Mouse (Mus musculus): ENCODE data around the gene Dusp7.
A peak's percentile ranks its signal among the peaks of the same experiment; 100 is the strongest.

Gene Dusp7

GRCm38 (mm10) chr9:106392828-106393527, 24.5 kb downstream of the Dusp7 start:
- DNase-seq (ENCODE audit: low spot score) = no peak

DNA sequence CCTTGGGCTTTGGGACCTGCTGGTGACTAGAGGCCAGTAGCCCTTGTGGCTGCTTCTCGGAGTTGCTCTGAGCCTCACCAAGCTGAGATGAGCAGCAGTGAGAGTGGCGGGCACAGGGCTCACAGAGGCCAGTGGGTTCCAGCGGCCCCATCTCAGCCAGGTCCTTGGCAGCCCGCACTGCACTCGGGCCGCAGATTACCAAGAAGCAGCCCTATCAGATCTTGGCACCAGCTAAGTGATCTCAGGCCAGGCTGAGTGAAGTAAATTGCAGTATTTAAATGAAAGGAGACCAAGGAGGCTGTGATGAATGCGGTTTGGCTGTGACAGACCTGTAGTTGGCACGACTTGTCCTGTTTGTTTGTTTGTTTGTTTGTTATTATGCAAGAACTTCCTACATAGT, 25.1 kb downstream of the Dusp7 start:
- DNase-seq (ENCODE audit: low spot score) = no peak

DNA sequence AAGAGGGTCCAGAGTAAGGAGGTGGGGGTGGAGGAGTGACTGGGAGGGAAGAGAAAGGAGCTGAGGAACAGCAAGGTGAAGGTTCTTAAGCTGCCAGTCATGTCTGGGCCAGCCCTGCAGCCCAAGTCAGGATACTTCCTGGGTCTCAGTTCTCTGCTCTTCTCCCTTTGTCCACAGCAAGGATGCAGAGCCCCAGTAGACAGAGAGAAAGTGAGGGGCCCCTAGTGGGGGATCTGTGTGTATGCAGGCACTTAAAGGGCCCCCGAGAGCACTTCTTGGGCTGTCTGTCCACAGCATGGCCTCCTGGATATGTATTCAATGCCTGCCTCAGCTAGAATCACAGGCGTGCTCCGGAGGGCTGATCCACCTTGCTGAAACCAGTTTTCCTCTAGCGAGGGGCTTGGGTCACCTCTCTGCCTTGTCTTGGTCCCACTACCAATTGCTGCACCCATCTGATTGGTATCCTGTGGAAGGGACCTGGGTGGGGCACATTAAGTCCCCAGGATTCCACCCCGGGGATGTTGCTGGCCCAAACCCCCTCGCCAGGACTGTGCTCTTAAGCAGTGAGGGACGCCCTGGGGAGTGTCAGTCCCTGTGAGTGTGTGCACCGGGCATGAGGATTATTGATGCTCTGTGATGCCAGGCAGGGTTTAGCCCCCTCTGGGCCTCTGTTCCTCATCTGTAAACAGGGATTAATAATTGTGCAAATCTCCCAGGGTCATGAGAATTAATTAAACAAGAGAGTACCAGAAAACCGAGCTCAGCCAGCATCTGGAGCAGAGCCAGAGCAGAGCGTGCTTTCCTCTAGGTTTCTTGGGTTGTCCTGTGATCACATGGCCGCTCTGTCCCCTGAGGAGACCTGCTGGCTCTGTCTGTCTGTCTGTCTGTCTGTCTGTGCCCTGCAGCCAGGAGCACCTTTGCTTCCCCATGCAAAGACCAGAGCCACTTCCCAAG, 26.5 kb downstream of the Dusp7 start:
- DNase-seq (ENCODE audit: low spot score) = no peak

DNA sequence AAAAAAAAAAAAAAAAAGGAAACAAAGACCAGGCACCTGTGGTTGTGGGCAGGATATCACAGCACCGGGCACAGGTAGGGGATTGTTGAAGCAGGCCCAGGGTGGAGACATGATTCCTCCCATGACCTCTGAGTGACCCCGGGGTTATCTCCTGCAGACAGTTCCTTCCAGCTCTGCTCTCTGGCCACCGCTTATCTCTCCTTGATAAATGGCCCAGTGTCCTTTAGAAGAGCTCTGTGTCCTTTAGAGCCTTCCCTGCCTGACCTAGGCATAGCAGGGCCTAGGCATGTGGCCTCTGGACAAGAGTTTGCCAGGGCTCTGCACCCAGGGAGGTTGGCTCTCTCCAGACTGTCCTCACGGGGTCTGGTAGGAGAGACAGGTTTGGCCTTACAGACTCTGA, 29.3 kb downstream of the Dusp7 start:
- DNase-seq (ENCODE audit: low spot score) = no peak

- DNase-seq (ENCODE audit: low spot score) = no peak
These were observed 30.4 kb downstream of the Dusp7 start for GRCm38 (mm10) chr9:106398667-106399311.

GRCm38 (mm10) chr9:106399808-106400207, 31.4 kb downstream of the Dusp7 start:
- DNase-seq (ENCODE audit: low spot score) = no peak

GRCm38 (mm10) chr9:106402149-106402548, 33.7 kb downstream of the Dusp7 start:
- DNase-seq (ENCODE audit: low spot score) = no peak

GRCm38 (mm10) chr9:106402607-106403375, 34.4 kb downstream of the Dusp7 start:
- no peak for DNase-seq (ENCODE audit: low spot score)

GRCm38 (mm10) chr9:106405275-106405674, 36.8 kb downstream of the Dusp7 start:
- DNase-seq (ENCODE audit: low spot score) = no peak

- no peak for DNase-seq (ENCODE audit: low spot score)
These were observed 38.1 kb downstream of the Dusp7 start for GRCm38 (mm10) chr9:106406443-106407078.

DNA sequence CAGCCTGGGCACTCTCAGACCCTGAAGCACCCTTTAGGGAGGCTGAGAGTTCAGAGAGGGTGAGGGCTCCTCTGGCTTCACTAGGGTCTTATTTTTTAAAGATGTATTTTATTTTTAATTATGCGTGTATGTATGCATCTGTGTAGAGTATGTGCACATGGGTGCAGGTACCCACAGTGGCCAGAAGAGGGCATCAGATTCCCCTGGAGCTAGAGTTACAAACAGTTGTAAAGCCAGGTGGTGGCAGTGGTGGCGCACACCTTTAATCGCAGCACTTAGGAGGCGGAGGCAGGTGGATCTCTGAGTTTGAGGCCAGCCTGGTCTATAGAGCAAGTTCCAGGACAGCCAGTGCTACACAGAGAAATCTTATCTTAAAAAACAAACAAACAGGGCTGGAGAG, 40.7 kb downstream of the Dusp7 start:
- DNase-seq (ENCODE audit: low spot score) = no peak

GRCm38 (mm10) chr9:106410086-106410650, 41.7 kb downstream of the Dusp7 start:
- no peak for DNase-seq (ENCODE audit: low spot score)

DNA sequence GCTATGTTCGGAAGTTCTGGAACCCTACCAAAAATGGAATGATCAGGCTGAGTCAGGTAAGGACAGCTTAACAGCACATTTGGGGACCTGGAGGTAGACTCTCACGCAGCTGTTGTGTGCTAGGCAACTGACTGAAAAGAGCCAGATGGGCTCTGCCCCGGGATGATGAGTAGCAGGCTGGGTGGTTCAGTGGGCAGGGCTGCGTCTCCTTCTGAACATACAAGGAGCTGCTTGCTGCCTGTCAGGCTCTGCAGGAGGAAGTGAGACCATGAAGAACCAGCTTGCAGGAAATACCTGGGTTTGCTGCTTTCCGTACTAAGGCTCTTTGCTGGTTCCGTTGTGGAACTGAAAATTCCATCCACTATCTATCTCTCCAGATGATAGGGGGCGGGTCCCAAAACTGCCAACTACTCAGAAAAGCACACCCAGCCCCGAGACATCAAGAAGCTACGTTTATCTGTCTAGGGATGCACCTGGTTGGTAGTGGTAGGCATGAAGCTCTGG, 42.7 kb downstream of the Dusp7 start:
- DNase-seq (ENCODE audit: low spot score) = no peak

GRCm38 (mm10) chr9:106411729-106412128, 43.3 kb downstream of the Dusp7 start:
- no peak for DNase-seq (ENCODE audit: low spot score)

GRCm38 (mm10) chr9:106412210-106412609, 43.8 kb downstream of the Dusp7 start:
- DNase-seq (ENCODE audit: low spot score) = no peak

- no peak for DNase-seq (ENCODE audit: low spot score)
These were observed 45.2 kb downstream of the Dusp7 start for GRCm38 (mm10) chr9:106413606-106414005.

DNA sequence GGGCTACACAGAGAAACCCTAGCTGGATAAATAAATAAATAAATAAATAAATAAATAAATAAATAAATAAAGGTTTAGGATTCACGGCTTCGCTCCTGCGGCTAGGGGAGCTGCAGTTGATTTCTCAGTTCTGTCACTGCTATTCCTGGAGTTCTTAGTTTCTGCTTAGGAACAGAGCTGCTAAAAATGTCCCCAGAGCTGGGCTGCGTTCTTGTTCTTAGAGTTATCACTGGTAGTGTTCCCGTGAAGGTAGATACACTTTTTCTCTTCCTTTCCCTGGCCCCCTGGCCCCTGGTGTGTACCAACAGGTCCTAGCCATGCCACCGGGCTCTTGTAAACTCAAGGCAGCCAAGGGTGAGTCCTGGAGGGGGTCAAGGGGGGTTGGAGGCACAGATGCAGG, 48.4 kb downstream of the Dusp7 start:
- DNase-seq (ENCODE audit: low spot score) = no peak

DNA sequence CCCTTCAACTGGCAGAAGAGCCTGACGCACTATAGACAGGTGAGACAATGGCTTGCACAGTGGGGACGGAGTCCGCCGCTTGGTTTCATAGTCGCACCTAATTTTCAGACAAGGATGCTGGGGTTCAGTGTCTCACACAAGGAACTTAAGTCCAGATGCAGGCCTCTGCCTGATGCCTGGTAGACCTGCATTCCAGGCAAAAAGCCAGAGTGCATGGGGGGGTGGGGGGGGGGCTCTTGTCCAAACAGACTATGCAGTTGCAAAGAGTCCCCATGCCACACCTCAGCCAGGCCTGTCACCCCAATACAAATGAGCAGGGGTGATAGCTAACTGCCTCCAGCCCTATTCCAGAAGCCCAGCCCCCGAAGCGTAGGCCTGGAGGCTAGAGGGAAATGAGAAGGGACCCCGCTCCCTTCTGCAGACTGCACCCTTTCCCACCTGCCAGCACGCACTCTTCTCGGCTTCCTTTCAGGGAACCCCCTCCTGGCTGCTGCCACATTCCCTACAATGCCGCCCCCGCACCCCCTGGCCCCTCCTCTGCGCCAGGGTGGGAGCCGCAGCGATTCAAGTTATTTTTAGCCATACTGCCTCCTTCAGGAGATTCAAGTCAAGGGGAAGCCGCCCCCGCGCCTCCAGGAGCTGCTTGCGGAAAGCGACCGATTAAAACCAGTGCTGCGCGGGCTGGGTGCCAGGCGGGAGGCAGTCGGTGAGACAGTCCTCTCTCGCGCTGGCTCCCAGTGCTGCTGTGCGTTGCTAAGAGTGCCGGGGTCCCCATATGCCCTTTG, 49.6 kb downstream of the Dusp7 start:
- peak; percentile 45 for DNase-seq (ENCODE audit: low spot score)

- no peak for DNase-seq (ENCODE audit: low spot score)
These were observed 52.2 kb downstream of the Dusp7 start for GRCm38 (mm10) chr9:106420608-106421007.
